Mouse (Mus musculus): ENCODE data around the gene Cyp1a2. TPM values are rescaled to one million over a fixed set of nuclear protein-coding genes. Genes with fewer than 3 reads are reported as not detected.
A peak's percentile ranks its signal among the peaks of the same experiment; 100 is the strongest.

The Cyp1a2 gene
- polyA plus RNA-seq, 1 experiment from 2014 or later = not detected

DNA sequence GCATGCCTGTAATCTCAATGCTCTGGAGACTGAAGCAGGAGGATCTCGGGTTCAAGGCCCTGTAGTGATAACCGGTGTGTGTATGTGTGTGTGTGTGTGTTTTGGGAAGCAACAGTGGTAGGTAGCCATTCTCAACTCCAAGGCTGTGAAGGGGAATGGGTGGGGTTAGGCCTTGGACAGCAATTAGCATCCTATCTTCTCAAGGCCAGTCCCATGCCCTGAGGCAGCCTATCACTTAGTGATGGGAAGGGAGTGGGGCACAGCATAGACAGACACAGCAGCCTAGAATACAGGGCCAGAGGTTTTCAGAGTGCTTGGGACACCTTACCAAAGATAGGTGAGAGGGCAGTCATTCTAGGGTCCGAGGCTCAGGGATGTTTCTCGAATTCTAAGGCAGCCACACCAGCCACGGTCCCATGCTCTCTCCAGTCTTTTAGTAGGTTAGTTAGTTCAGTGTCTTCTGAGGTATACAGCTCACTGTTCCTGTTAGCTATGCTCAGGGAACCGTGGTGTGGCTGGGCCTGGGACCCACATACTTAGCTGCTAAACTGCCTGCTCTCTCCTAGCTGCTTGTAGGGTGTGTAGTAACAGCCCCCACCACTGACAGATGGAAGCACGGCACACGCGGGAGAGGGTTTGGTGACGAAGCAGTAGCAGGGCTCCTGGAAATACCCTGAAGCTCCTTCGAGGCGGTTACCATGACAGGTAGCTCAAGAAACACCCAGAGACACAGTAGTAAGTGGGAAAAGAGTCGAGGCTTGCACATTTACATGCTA lies 41.5 kb downstream of the Cyp1a2 start:
- no peak for ATAC-seq
- H3K36me3 ChIP-seq (ENCODE audit: insufficient read depth, low read length) = no peaks in the 10 kb centered on the region
- no peak overlapping the region for H3K9ac ChIP-seq (replicated peaks; ENCODE audit: low read depth)
- no peak overlapping the region for H3K4me3 ChIP-seq (ENCODE audit: low read depth, low read length)
- TF ChIP-seq EP300 (IDR thresholded peaks at IDR 0.05) (no peak), CTCF (IDR thresholded peaks at IDR 0.05) (no peak)
- no peaks in the 10 kb centered on the region for H3K27me3 ChIP-seq (replicated peaks; ENCODE audit: insufficient read depth, low read length)
- no peaks in the 10 kb centered on the region for H3K9me3 ChIP-seq (ENCODE audit: low read length)
- no peak for DNase-seq (ENCODE audit: low spot score)
- H3K4me1 ChIP-seq (ENCODE audit: insufficient read depth, low read depth, low read length) = peaks cover 59% of the 10 kb centered on the region
- no peak overlapping the region for H3K27ac ChIP-seq (ENCODE audit: low read length)
- 84% methylated on average over 13 of the region's 13 CpGs for WGBS
- no peak overlapping the region for H3K4me2 ChIP-seq (replicated peaks; ENCODE audit: low read depth, low read length)

DNA sequence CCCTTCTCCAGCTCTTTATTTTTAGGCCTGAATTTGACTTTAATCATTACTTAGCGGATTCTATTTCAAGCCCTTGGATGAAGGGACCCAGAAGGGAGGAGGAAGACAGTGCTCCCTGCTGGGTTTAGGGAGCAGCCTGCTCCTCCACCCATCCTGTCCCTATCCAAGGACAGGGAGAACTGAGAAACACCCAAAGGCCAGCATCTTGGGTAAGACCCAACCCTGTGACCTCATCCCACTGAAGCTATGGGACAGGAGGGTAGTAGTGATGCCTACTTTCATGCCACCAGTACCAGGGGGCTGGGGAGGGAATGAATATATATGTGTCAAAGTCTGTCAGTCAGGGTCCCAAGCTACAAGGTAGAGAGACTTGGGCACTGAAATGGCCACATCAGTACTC lies 42.5 kb downstream of the Cyp1a2 start:
- 79% methylated on average over 1 of the region's 1 CpGs for WGBS
- Histone ChIP-seq H3K4me1 (ENCODE audit: insufficient read depth, low read depth, low read length) (peaks cover 60% of the 10 kb centered on the region), H3K27ac (ENCODE audit: low read length) (peak overlapping the region; percentile 85; the same call in 1 of the 2 replicates), H3K4me2 (replicated peaks; ENCODE audit: low read depth, low read length) (peak overlapping the region; percentile 35), H3K9ac (replicated peaks; ENCODE audit: low read depth) (no peak overlapping the region), H3K36me3 (ENCODE audit: insufficient read depth, low read length) (no peaks in the 10 kb centered on the region), H3K9me3 (ENCODE audit: low read length) (no peaks in the 10 kb centered on the region), H3K27me3 (replicated peaks; ENCODE audit: insufficient read depth, low read length) (no peaks in the 10 kb centered on the region), H3K4me3 (ENCODE audit: low read depth, low read length) (no peak overlapping the region)
- TF ChIP-seq CTCF (IDR thresholded peaks at IDR 0.05) (no peak), EP300 (IDR thresholded peaks at IDR 0.05) (no peak)
- ATAC-seq (no peak), DNase-seq (ENCODE audit: low spot score) (no peak)

DNA sequence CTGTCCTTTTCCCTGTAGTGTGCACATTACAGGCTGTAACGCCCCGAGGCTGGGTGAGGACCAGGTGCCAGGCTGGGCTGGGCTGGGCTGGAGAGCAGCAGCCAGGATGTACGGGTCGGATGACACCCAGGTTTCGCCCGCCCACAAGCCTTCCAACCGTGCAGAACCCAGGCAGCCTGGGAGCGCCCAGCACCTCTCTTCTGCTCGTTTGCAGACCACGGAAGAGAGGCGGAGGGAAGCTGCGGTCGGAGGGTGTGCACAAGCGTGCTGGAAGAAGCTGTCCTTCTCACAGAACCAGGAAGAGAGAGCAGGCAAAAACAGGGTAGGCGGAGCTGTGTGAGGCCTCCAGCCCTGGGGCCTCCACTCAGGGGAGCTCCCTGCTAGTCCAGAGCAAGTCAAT lies 43.1 kb downstream of the Cyp1a2 start:
- 7% methylated on average over 15 of the region's 15 CpGs for WGBS
- H3K4me2 ChIP-seq (replicated peaks; ENCODE audit: low read depth, low read length) = peak overlapping the region; percentile 35
- no peaks in the 10 kb centered on the region for H3K36me3 ChIP-seq (ENCODE audit: insufficient read depth, low read length)
- H3K4me1 ChIP-seq (ENCODE audit: insufficient read depth, low read depth, low read length) = peaks cover 60% of the 10 kb centered on the region
- no peaks in the 10 kb centered on the region for H3K9me3 ChIP-seq (ENCODE audit: low read length)
- H3K27me3 ChIP-seq (replicated peaks; ENCODE audit: insufficient read depth, low read length) = no peaks in the 10 kb centered on the region
- peak overlapping the region; percentile 4; the same call in 1 of the 2 replicates for H3K4me3 ChIP-seq (ENCODE audit: low read depth, low read length)
- peak overlapping the region; percentile 85; the same call in 1 of the 2 replicates for H3K27ac ChIP-seq (ENCODE audit: low read length)
- TF ChIP-seq EP300 (IDR thresholded peaks at IDR 0.05) (no peak), CTCF (IDR thresholded peaks at IDR 0.05) (no peak)
- no peak overlapping the region for H3K9ac ChIP-seq (replicated peaks; ENCODE audit: low read depth)
- peak; percentile 10; the same call in 1 of the 2 replicates for ATAC-seq
- peak; percentile 80 for DNase-seq (ENCODE audit: low spot score)

DNA sequence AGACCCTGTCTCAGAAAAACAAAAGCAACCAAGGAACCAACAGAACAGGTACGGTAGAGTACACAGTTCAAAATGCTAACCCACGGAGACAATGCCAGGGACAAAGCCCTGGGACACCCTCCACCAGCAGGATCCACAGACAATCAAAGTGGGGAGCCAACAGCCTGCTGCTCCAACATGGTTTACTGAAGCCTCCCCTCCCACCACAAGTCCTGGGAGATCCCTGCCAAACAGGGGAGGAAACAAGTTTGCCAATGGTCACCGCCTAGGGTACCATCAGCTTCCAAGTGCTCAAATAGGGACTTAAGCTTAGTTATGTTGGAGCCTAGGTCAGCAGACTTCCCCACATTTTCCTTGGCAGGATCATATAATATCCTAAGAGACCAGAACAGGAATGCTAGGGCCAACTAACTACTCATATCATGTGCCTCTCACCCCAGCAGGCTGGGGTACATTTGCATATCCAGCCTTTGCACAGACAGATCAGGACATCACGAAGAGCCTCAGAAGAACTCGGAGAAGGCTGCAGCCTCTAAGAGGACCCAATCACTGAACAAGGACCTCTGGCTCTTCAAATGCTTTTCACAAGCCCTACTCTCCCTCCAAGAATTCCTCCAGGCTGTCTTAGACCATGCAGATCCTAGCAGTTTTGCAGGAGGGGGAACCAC lies 43.7 kb downstream of the Cyp1a2 start:
- no peak for ATAC-seq
- Histone ChIP-seq H3K4me3 (ENCODE audit: low read depth, low read length) (no peak overlapping the region), H3K4me1 (ENCODE audit: insufficient read depth, low read depth, low read length) (peaks cover 60% of the 10 kb centered on the region), H3K27ac (ENCODE audit: low read length) (peak overlapping the region; percentile 85), H3K9ac (replicated peaks; ENCODE audit: low read depth) (no peak overlapping the region), H3K4me2 (replicated peaks; ENCODE audit: low read depth, low read length) (peak overlapping the region; percentile 42), H3K36me3 (ENCODE audit: insufficient read depth, low read length) (no peaks in the 10 kb centered on the region), H3K9me3 (ENCODE audit: low read length) (no peaks in the 10 kb centered on the region), H3K27me3 (replicated peaks; ENCODE audit: insufficient read depth, low read length) (no peaks in the 10 kb centered on the region)
- WGBS = 58% methylated on average over 5 of the region's 5 CpGs
- no peak for TF ChIP-seq EP300 (IDR thresholded peaks at IDR 0.05)
- no peak for TF ChIP-seq CTCF (IDR thresholded peaks at IDR 0.05)
- no peak for DNase-seq (ENCODE audit: low spot score)

DNA sequence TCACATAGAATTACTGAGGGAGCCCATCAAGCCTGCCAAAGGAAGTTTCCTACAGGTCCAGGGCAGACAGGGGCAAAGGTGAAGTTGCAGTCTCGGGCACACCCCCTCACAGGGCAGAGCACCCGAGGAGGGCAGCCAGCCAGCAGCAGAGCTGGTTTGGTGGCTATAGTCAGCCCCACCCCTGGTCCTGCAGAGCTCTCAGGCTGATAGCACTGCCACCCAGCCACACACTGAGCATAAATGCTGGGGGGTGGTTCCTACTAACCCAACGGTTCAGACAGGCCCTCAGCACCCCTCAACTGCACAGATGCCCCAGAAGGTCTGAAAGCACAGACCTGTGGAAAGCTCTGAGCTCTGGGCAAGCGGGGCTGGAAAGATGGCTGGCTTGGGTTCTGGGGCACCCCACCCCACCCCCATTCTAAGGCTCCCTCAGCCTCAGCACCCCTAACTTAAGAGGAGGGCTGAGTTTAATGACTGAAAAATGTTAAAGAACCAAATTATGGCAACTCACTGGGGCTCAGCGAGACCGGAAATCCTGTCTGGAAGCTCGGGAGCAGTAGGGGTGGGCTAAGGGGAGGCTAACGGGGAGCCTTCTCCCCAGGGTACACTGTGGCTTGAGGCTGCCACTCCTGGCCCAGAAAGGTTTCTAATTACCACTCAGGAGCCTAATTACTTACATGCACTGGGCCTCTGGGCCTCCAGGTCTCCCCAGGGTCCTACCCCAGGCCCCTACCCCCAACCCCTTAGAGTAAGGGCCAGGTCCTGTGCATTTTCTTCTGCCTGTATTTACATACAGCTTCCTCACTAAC lies 44.6 kb downstream of the Cyp1a2 start:
- DNase-seq (ENCODE audit: low spot score) = peak; percentile 80
- WGBS = 21% methylated on average over 8 of the region's 8 CpGs
- H3K4me1 ChIP-seq (ENCODE audit: insufficient read depth, low read depth, low read length) = peaks cover 54% of the 10 kb centered on the region
- peak overlapping the region; percentile 42 for H3K4me2 ChIP-seq (replicated peaks; ENCODE audit: low read depth, low read length)
- no peak for TF ChIP-seq CTCF (IDR thresholded peaks at IDR 0.05)
- TF ChIP-seq EP300 (IDR thresholded peaks at IDR 0.05) = no peak
- H3K27ac ChIP-seq (ENCODE audit: low read length) = peak overlapping the region; percentile 85
- peak; percentile 70 for ATAC-seq
- H3K9ac ChIP-seq (replicated peaks; ENCODE audit: low read depth) = peak overlapping the region; percentile 13; the same call in 1 of the 2 replicates
- no peak overlapping the region for H3K4me3 ChIP-seq (ENCODE audit: low read depth, low read length)
- no peaks in the 10 kb centered on the region for H3K9me3 ChIP-seq (ENCODE audit: low read length)
- H3K27me3 ChIP-seq (replicated peaks; ENCODE audit: insufficient read depth, low read length) = no peaks in the 10 kb centered on the region
- H3K36me3 ChIP-seq (ENCODE audit: insufficient read depth, low read length) = no peaks in the 10 kb centered on the region
